Mouse (Mus musculus): ENCODE results near the gene Rnf24.

The Rnf24 gene

DNA sequence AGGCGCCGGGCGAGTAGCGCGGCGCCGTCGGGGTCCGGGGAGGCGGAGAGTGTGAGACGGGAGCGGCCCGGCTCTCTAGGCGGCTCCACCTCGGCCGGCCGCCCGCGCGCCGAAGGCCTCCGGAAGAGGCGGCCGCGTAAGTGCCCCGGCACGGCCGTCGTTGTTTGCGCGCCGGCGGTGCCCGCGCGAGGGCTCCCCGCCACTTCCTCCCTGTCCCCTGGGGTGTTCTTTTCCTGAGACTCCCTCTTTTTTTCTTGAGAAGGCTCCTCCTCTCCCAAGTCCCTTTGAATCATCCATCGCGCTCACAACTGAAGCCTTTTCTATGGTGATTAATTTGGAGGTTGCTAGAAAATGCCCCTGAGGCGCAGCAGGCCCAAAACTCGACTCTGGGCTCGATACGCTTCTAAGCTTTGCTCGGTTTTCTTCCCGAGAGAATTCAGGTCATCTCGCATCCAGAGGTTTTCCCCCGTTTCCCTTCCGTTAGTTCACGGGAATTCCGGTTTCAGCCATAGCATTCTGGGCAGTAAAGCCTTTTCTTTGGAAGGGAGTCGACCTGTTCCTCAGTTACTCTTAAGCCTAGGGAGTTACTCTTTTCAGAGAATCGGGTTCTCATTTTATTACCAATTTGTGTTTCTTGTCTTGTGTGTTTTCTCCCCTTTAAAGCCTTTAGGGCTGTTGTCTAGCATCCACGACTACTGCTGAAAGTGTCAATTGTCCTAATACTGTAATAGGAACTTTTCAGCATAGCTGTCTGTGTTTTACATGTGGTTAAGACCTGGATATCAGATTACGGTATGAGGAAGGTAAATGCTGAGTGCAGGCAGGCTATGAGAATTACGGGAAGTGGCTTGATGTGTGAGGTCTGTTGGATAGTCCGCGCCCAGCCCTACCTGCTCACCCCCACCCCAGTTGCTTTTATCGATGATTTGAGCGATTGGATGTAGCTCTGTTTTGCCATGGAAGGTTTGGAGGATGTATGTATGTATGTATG, 89.7 kb downstream of the Rnf24 start:
- no peak for DNase-seq (ENCODE audit: low spot score)

DNA sequence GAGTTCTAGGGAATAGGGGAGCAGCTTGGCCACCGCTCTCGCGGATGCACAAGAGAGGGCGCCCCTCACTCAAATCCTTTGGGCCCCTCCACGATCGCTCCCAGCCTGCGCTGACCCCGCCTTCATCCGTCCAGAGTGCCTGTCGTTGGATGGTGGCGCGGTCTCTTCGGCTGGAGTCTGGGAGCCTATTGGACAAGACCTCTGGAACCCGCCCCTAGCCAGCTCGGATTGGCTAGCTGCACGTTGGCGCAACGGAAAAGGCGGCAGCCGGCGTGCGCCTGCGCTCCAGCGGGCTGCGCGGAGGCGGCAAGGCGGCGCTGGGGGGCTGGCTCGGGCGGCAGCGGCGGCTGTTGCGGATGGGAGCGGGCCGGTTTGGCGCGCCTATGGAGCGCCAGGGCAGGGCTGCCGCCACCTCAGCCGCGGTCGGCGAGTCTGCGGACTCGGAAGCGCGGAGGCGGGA, 90.4 kb downstream of the Rnf24 start, which contains the start of gene Pank2:
Pank2 (plus strand) TSS at position 283 of the 460 bp plus-strand sequence.
- peak; percentile 96 for DNase-seq (ENCODE audit: low spot score)

- DNase-seq (ENCODE audit: low spot score): no peak
These were observed 91.0 kb downstream of the Rnf24 start for GRCm38 (mm10) chr2:131261481-131262212.

DNA sequence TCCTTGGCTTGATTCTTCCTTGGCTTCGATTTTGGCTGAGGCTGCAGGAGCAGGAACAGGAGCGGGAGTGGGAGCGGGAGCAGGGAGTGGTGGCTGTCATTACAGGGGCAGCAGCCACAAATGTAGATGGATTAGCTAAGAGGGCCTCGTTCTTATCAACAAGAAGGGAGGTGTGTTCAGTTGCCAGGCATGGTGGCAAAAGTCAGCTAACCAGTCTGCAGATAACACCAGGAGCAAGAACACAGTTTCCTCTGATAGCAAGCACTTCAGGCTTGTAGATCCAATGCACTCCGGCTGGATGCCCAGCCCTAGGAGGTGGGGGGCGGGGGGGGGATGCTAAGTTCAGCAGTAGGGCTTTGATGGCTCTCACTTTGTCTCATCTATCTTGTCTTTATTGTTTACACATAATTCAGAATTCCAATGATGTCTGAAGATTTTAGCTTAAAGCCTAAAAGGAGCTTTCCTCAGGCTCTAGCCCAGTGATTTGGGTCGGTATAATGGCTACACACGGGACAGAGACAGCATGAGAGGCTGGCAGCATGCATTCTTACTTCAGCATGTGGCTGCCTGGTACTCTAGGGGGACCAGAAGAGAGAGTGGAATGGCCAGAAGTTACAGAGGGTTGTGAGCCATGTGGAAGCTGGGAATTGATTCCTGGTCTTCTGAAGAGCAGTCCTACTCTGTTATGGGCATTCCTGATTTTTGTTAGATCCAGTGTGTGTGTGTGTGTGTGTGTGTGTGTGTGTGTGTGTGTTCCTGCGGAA, 92.0 kb downstream of the Rnf24 start:
- no peak for DNase-seq (ENCODE audit: low spot score)

GRCm38 (mm10) chr2:131258693-131259092, 94.0 kb downstream of the Rnf24 start:
- DNase-seq (ENCODE audit: low spot score): no peak

GRCm38 (mm10) chr2:131255738-131256137, 97.0 kb downstream of the Rnf24 start:
- DNase-seq (ENCODE audit: low spot score): no peak

GRCm38 (mm10) chr2:131254329-131254713, 98.4 kb downstream of the Rnf24 start:
- peak; percentile 74 for DNase-seq (ENCODE audit: low spot score)

DNA sequence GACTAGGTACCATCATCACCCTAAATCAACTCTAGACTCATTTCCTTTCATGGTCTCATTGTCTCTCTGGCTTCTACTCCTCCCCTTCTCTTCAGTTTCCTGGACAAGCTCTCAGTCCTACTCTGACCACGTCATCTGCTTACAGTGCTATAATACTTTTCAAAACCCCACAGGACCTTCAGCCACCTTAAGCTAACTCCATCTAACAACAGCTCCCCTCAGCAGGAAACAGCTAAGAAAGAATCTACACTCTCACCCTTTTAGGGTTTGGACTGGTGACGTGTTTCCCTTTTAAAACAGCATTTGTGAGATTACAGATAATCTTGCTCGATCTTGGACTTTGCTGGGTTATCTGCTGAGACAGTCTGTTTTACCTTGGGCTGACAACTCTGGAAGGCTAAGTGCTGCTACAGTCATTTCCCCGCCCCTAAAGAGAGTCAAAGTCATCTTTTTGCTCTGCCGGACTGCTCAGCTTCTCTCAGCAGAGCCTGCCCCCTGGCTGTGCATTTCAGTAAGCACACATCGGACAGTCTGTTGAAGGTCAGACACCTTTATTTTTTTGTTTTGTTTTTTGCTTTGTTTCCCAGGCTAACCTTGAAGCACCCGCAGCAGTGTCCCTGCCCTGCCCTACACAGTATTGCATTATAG, 98.9 kb downstream of the Rnf24 start:
- peak; percentile 81 for DNase-seq (ENCODE audit: low spot score)

Measured in testis, postnatal 10 days (tissue).